Mouse (Mus musculus) E14TG2a.4 (cell line): ENCODE data around the gene 2410137M14Rik.

ENCODE experiments used
- H3K27me3 ChIP-seq: 2 replicates; pipeline ENCODE4 v1.6.1; 2014; ENCODE audit warnings: low read length, control low read depth; ENCODE audit not compliant: insufficient read depth
- H3K36me3 ChIP-seq: 2 replicates; pipeline ENCODE4 v1.6.1; 2014; ENCODE audit warnings: low read length, control low read depth; ENCODE audit not compliant: insufficient read depth
- H3K4me1 ChIP-seq: replicated peaks from 2 replicates; pipeline ENCODE4 v1.6.1; 2014; ENCODE audit warnings: low read depth, low read length, control low read depth
- H3K4me3 ChIP-seq: replicated peaks from 2 replicates; pipeline ENCODE4 v1.5.1; 2014; ENCODE audit warnings: mild to moderate bottlenecking, low read length
- H3K9me3 ChIP-seq: 2 replicates; pipeline ENCODE4 v1.6.1; 2014; ENCODE audit warnings: low read length, control low read depth
- CTCF ChIP-seq: conservative IDR thresholded peaks from 2 replicates; pipeline ENCODE4 v1.5.1; 2014; ENCODE audit warnings: low read length
- NANOG ChIP-seq: IDR thresholded peaks from 2 replicates; pipeline ENCODE4 v1.6.1; 2014; ENCODE audit warnings: borderline replicate concordance, low read length, mixed read lengths
- POU5F1 ChIP-seq: IDR thresholded peaks from 2 replicates; pipeline ENCODE4 v1.6.1; 2014; ENCODE audit warnings: low read length, borderline replicate concordance

Gene 2410137M14Rik

DNA sequence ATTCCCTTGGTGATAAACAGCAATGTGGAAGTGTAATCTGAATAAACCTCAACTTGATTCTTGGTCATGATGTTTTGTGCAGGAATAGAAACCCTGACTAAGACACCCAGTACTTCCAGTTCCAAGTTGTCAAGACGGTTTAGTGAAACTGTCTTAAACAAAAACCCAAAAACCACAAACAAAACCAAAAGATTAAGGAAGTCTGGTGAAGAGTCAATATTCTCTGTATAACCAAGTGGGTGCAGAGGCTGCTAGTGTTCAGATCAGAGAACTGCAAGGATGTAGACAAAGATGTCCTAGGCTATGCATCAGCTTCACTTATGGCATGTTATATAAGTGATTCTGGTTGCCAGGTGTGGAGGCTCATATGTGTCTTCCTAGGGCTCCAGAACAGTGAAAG is 14.2 kb downstream of the 2410137M14Rik start:
- Histone ChIP-seq H3K36me3 (peaks cover 84% of the 10 kb centered on the region), H3K27me3 (no peaks in the 10 kb centered on the region), H3K4me3 (no peak overlapping the region), H3K4me1 (peaks cover 33% of the 10 kb centered on the region), H3K9me3 (no peaks in the 10 kb centered on the region)
- TF ChIP-seq CTCF (no peak), NANOG (no peak), POU5F1 (no peak)

DNA sequence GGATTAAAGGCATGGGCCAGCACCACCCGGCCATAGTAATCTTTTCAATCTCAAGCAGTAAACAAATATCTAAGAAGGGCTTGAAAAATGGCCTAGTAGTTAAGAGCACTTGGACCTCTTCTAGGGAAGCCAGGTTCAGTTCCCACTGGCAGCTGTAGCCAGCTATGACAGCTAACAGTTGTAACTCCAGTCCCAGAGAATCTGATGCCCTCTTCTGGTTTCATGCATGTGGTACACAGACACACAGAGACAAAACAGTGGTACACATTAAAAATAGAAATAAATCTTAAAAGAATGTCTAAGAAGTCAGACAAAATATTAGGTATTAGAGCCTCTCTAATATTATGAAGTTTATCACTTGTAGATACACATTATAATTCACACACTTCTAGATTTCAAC is 19.9 kb downstream of the 2410137M14Rik start:
- Histone ChIP-seq H3K4me1 (peaks cover 36% of the 10 kb centered on the region), H3K27me3 (no peaks in the 10 kb centered on the region), H3K36me3 (peaks cover 47% of the 10 kb centered on the region), H3K4me3 (no peak overlapping the region), H3K9me3 (no peaks in the 10 kb centered on the region)
- TF ChIP-seq CTCF (no peak), POU5F1 (no peak), NANOG (no peak)

DNA sequence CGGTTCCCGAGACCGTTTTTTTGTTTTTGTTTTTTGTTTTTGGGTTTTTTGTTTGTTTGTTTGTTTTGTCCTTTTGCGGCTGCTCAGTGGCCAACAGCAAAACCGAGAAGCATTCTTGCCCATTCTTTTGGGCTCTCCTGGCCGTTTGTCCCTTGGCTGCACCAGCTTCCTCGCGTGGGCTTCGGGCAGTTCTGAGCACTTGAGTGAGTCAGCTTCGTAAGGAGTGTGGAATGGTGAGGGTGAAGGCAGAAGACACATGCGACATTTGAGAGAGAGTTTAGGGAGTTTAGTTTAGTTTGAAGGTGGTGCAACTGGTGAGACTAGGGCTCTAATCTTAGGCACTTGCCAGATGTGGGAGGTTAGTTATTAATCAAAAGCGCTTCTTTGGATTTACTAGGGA is 22.2 kb downstream of the 2410137M14Rik start:
- Histone ChIP-seq H3K36me3 (peaks cover 46% of the 10 kb centered on the region), H3K4me1 (peaks cover 36% of the 10 kb centered on the region), H3K9me3 (no peaks in the 10 kb centered on the region), H3K27me3 (no peaks in the 10 kb centered on the region), H3K4me3 (peak overlapping the region; percentile 92)
- TF ChIP-seq NANOG (no peak), POU5F1 (no peak), CTCF (no peak)

DNA sequence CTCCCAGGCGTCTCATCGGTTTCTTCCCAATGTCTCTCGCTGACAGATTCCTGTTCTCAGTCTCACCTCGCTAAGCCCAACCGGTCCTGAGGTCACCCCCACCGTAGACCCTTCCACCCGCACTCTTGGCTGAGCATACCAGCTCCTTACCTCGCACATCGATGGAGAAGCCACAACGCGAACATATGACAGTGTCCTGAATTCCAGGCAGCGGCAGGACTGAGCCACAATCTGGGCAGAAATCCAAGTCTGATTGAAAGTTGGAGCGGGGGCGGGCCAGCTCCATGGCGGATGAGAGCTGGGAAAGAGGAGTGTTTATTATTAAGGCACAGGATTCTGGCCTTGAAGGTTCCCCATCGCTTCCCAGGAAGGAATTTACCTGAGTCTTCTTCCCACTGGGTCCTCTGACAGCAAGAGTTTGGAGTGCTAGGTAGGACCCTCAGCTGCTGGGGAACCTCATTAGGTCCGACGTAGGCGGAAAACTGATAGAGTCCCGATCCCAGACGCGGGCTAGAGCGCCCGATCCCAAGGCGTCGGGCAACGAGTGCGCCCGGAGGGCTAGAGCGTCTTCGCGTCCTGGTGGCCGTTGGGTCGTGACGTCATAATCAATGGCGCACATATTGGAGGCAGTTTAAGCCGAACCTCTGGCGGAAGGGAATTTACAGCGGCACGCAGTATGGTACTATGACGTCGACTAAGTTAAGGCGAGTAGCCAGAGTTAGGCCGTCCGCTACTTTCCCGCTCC is 22.9 kb downstream of the 2410137M14Rik start, which contains the start of the genes Znrd1 and Znrd1as:
Gene Znrd1 (minus strand): TSS at position 561 of the 745 bp plus-strand sequence.
Gene Znrd1as (plus strand): TSS at position 594 of the 745 bp plus-strand sequence.
- H3K4me1 ChIP-seq, result peaks cover 39% of the 10 kb centered on the region
- H3K4me3 ChIP-seq, result peak within 1 kb of the TSS; percentile 92
- H3K27me3 ChIP-seq, result no peaks in the 10 kb centered on the region
- H3K36me3 ChIP-seq, result peaks cover 45% of the 10 kb centered on the region
- H3K9me3 ChIP-seq, result no peaks in the 10 kb centered on the region
- TF ChIP-seq POU5F1 (no peak), NANOG (no peak), CTCF (no peak)

DNA sequence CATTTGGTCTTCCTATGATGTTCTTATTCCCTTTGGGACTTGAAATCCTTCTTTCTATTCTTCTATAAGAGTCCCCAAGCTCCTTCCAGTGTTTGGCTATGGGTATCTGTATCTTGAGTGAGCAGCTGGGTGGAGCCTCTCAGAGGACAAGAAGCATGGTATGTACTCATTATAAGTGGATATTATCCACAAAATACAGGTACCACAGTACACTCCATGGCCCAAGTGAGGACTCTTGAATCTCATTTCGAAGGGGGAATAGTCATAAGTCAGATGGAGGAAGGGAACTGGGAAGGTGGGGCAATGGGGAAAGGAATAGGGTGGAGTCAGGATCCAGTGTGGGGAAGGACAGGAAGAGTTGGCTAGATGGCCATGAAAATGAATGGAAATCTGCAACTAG is 28.0 kb downstream of the 2410137M14Rik start:
- H3K9me3 ChIP-seq, result no peaks in the 10 kb centered on the region
- peaks cover 56% of the 10 kb centered on the region for H3K4me1 ChIP-seq
- no peak overlapping the region for H3K4me3 ChIP-seq
- peaks cover 3% of the 10 kb centered on the region; the same call in 1 of the 2 replicates for H3K27me3 ChIP-seq
- TF ChIP-seq POU5F1, result no peak
- no peak for TF ChIP-seq NANOG
- TF ChIP-seq CTCF, result no peak
- peaks cover 57% of the 10 kb centered on the region for H3K36me3 ChIP-seq

DNA sequence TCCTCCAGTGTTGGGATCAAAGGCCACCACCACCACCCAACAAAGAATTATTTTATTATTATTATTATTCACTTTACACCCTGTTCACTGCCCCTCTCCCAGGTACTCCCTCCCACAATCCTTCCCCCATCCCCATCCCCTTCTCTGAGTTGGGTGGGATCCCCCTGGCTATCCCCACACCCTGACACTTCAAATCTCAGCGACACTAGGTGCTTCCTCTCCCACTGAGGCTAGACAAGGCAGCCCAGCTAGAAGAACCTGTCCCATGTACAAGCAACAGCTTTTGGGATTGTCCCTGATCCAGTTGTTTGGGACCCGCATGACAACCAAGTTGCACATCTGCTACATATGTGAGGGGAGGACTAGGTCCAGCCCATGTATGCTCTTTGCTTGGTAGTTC is 28.4 kb downstream of the 2410137M14Rik start:
- H3K27me3 ChIP-seq, result peaks cover 3% of the 10 kb centered on the region
- TF ChIP-seq POU5F1, result no peak
- no peak overlapping the region for H3K4me3 ChIP-seq
- no peaks in the 10 kb centered on the region for H3K9me3 ChIP-seq
- H3K36me3 ChIP-seq, result peaks cover 58% of the 10 kb centered on the region
- peaks cover 57% of the 10 kb centered on the region for H3K4me1 ChIP-seq

DNA sequence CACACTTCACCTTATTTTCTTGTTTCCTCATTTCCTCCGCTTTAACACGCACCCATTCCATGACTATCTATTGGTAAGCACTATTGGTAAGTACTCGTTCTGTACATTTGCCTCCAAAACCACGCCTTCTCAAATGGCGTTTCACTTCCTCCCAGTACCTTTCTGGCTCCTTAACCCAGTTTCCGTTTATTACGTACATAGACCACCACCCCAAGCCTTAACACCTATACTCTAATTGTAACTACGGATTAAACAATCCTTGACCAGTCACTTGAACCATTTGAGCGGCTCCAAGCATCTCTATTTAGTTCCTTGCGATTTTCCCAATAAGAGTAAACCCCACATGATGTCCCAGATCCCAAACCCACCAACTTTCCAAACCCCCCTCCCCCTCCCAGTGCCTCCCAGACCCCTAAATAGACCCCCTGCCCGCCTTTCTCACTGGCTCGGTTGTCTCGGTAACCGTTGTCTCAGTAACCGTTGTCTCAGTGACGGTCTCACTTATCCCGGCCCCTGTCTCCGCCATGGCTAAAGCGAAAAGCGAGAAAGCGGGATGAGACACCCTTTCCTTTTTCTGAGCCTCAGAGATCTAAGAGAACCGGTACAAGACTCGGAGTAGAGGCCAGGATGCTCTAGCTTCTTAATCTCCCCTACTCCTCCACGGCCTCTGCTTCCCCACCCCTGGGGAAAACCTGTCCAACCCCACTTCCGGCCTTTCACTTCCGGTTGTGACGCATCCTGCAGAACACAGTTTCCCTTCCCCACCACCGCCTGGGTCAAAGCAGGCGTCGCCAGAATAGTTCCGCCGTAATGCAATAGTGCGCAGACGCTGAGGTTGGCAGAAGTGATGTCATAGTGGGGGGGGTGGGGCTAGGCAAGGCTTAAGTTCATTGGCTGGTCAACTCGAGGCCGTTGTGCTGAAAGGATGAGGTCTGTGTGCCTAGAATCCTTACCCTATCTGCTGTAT is 29.8 kb downstream of the 2410137M14Rik start, which contains the start of gene Ppp1r11:
Gene Ppp1r11 (minus strand): TSS at position 761 of the 967 bp plus-strand sequence.
- Histone ChIP-seq H3K27me3 (peaks cover 13% of the 10 kb centered on the region), H3K36me3 (peaks cover 51% of the 10 kb centered on the region), H3K9me3 (no peaks in the 10 kb centered on the region), H3K4me1 (peaks cover 56% of the 10 kb centered on the region), H3K4me3 (peak within 1 kb of the TSS; percentile 96)
- no peak for TF ChIP-seq NANOG
- TF ChIP-seq CTCF, result no peak
- TF ChIP-seq POU5F1, result no peak

DNA sequence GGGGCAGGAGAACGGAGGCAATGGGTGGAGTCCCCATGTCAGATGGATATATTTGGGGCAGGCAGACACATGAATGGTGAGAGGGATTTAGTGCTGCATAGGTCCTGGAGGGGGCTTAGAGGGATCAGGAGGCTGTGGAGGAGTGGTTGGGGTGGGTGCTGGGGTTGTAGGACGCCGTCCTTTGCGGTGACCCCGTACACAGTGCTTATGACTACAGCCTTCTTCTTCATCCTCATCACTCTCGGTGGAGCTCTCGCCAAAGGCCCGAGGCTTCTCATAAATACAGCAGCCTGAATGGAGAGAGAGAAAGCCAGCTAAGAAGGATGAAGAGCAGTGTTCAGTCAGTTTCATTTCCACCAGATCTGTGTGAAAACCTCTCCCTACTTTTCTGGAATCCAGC is 31.8 kb downstream of the 2410137M14Rik start:
- peaks cover 25% of the 10 kb centered on the region for H3K27me3 ChIP-seq
- H3K4me1 ChIP-seq, result peaks cover 76% of the 10 kb centered on the region
- peaks cover 36% of the 10 kb centered on the region for H3K36me3 ChIP-seq
- H3K9me3 ChIP-seq, result no peaks in the 10 kb centered on the region
- no peak overlapping the region for H3K4me3 ChIP-seq
- TF ChIP-seq CTCF (no peak), NANOG (no peak), POU5F1 (no peak)
